Mouse (Mus musculus): ENCODE data around the gene Rmi2.

The Rmi2 gene

GRCm38 (mm10) chr16:10866841-10867240 is 32.0 kb downstream of the Rmi2 start:
- no peak for DNase-seq (ENCODE audit: low read depth)

- no peak for DNase-seq (ENCODE audit: low read depth)
Observed at GRCm38 (mm10) chr16:10867501-10867900, 32.6 kb downstream of the Rmi2 start.

- peak; percentile 76 for DNase-seq (ENCODE audit: low read depth)
Observed at GRCm38 (mm10) chr16:10867904-10868440, 33.1 kb downstream of the Rmi2 start.

- DNase-seq (ENCODE audit: low read depth), result no peak
Observed at GRCm38 (mm10) chr16:10870969-10871368, 36.1 kb downstream of the Rmi2 start.

- no peak for DNase-seq (ENCODE audit: low read depth)
Observed at GRCm38 (mm10) chr16:10872825-10873360, 38.0 kb downstream of the Rmi2 start.

- DNase-seq (ENCODE audit: low read depth), result peak; percentile 90
Observed at GRCm38 (mm10) chr16:10873654-10874053, 38.8 kb downstream of the Rmi2 start.

DNA sequence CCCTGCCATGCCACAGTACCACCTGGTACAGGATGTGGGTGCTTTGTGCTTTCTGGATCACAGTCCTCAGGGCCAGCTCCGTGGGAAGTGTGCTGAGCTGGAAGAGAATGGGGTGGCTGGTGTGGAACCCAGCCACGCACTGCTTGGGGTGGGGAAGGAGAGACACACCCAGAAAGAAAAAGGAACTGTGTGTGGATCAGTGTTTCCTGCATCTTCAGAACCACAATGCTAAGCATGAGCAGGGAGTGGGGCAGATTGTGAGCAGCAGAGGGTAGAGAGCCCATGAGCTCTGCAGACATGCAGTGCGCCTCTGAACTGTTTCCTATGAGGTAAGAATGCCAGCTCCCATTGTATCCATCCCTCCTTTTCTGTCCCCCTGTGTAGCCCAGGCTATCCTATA is 43.4 kb downstream of the Rmi2 start:
- DNase-seq (ENCODE audit: low read depth), result no peak

DNA sequence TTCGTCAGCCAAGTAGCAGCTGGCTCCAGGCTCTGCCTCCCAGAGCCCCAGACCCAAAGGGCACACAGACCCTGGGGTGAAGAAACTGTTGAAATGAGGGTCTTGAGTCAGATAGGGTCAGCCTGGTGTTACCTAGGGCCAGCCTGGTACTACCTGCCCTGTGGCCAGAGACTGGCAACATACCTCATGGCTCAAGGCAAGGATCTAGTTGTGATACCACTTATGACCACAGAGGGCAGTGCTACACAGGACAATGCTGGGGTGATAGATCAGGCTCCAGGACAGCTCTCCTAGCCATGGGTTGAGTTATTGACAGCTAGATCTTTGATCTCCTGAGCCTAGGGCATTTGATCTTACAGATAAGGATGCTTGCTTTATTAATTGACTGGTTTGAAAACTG is 44.6 kb downstream of the Rmi2 start:
- peak; percentile 85 for DNase-seq (ENCODE audit: low read depth)

DNA sequence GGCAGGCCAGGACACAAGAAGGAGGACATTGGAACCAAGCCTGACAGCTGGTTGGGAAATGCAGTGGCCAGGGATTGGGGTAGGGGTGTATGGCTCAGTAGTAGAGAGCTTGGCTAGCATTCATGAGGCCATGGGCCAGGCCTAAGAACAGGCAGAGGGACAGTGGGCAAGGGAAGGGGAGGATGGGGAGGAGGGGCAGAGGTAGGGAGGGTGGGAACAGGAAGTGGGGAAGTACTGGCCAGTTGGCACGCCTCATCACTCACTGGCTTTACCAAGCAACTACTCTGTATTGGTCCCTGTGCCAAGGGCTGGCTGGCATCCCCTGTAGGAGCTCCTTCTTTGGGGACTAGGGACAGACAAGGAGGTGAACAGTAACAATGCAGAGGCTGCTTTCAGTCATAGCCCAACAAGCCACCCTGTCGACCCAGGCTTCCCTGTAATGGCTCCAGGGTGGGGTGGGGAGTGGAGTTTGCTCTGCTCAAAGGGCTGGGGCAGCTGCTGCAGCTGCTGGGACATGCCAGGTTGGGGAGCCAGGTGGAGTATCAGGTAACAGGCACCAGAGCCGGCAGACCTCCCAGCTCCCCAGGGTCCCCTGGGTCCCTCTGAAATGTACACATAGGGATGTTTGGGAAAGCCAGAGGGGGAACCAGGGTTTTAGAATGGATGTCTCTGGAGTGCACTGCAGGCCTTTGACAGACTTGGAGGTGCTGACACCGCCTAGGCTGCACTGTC is 46.5 kb downstream of the Rmi2 start:
- no peak for DNase-seq (ENCODE audit: low read depth)

GRCm38 (mm10) chr16:10887436-10887835 is 52.6 kb downstream of the Rmi2 start:
- DNase-seq (ENCODE audit: low read depth), result no peak

- DNase-seq (ENCODE audit: low read depth), result peak; percentile 49
Observed at GRCm38 (mm10) chr16:10890363-10890762, 55.5 kb downstream of the Rmi2 start.

DNA sequence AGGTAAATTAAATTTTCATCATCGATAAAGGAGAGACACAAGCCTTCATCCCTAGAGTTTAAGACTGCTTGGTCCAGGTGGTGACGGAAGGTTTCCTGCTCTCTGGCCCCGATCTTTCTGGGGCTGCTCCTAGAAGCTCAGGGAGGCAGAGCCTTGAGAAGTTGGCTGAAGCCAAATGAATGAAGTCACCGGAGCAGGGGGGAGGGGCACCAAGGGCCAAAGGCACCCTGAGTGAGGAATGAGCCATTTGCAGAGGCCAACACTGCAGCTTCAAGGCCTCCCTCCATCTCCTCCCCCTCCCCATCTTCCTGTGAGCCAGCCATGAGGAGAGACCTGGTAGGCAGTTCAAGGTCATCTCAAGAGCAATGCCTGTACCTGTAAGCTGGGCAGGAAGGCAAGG is 58.3 kb downstream of the Rmi2 start:
- DNase-seq (ENCODE audit: low read depth), result no peak

- DNase-seq (ENCODE audit: low read depth), result no peak
Observed at GRCm38 (mm10) chr16:10895906-10896305, 61.0 kb downstream of the Rmi2 start.

DNA sequence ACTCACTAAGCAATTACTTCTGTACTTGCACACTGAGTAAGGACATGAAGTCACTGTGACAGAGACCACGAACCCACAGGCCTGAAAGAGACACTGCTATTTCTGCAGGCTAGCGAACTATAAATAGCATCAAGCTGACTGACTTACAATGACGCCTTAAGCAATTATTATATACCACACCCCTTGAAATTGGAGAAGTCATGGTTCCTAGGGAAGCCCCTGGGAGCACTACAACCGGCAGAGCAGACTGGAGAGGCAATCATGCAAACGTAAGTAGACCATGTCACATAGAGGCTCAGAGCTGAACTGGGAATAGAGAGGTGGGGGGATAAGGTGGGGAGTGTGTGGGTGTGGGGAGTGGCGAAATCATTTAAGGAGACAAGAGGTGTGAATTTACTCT is 62.5 kb downstream of the Rmi2 start:
- no peak for DNase-seq (ENCODE audit: low read depth)

GRCm38 (mm10) chr16:10900736-10901135 is 65.9 kb downstream of the Rmi2 start:
- no peak for DNase-seq (ENCODE audit: low read depth)

GRCm38 (mm10) chr16:10901956-10902355 is 67.1 kb downstream of the Rmi2 start:
- no peak for DNase-seq (ENCODE audit: low read depth)

GRCm38 (mm10) chr16:10902849-10903248 is 68.0 kb downstream of the Rmi2 start:
- no peak for DNase-seq (ENCODE audit: low read depth)

GRCm38 (mm10) chr16:10905661-10906113 is 70.8 kb downstream of the Rmi2 start:
- DNase-seq (ENCODE audit: low read depth), result peak; percentile 8

- DNase-seq (ENCODE audit: low read depth), result no peak
Observed at GRCm38 (mm10) chr16:10910541-10910940, 75.7 kb downstream of the Rmi2 start.

DNA sequence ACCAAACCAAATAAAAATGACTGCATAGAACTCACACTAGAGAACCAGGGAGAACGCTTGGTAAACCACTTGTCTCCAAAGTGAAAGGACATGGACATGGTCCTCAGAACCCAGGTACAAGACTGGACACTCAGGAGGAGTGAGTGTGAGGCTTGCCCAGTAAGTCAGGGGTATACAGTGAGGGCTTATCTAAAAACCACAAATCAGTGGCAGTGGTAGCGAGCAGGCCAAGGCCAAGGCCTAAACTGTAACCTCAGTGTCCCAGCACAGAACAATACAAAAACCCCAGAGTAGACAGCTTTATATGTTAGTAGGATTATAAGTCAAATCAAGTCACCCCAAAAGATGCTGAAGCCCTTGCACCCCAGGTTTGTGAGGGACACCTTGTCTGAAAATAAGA is 76.2 kb downstream of the Rmi2 start:
- no peak for DNase-seq (ENCODE audit: low read depth)

- DNase-seq (ENCODE audit: low read depth), result no peak
Observed at GRCm38 (mm10) chr16:10915066-10915465, 80.2 kb downstream of the Rmi2 start.

- DNase-seq (ENCODE audit: low read depth), result no peak
Observed at GRCm38 (mm10) chr16:10916271-10916670, 81.4 kb downstream of the Rmi2 start.

- DNase-seq (ENCODE audit: low read depth), result no peak
Observed at GRCm38 (mm10) chr16:10919856-10920255, 85.0 kb downstream of the Rmi2 start.

DNA sequence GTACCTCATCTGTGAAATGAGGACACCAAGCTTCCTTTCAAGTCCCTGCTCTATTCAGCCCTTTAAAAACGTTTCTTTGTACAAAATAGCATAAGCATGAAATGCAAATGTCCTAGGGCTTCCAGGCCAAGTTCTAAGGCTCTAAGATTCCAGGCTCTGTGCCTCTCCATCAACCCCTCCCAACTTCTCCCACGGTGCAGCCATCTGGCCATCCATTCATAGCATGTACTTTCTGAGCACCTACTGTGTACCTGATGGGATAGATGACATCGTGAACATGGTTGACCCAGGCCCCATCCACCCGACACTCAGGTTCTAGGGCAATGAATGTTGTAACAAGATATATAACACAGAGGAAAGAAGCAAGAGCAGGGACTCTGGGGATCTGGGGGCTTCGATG is 88.7 kb downstream of the Rmi2 start:
- DNase-seq (ENCODE audit: low read depth), result no peak

Data from induced T-regulatory cell, adult 2 months (primary cell).